Mouse (Mus musculus) embryo, embryonic 11.5 days (tissue): ENCODE results near the gene Cox8b.

Experiments used
- DNase-seq: peaks from one replicate; pipeline ENCODE4 v3.0.0-alpha.2; 2012; ENCODE audit warnings: low read depth, low spot score

The Cox8b gene

GRCm38 (mm10) chr7:140900220-140900619 lies at the start of gene Cox8b:
Cox8b (minus strand) TSS chr7:140900446.
- no peak for DNase-seq

- no peak for DNase-seq
Measured at GRCm38 (mm10) chr7:140949255-140949654, 49.0 kb upstream of the Cox8b start.

DNA sequence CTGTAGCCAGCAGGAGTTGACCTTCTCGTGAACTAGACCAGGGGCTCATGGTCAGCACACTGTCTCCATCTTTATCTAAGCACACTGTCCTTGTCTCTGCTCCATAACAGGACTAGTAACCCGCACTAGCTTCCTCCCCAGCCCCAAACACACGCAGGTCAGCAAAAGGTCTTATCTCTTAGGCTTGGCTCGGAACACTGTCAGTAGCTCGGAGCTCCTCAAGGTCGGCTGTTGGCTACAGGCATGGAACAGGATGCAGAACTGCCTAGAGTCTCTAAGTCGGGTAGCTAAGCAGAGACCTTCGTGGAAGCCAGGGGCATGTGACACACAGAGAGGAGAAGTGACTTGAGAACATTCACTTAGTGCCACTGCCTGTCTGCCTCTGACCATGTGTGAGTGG lies 47.9 kb upstream of the Cox8b start:
- no peak for DNase-seq

GRCm38 (mm10) chr7:140946980-140947379 lies 46.7 kb upstream of the Cox8b start:
- no peak for DNase-seq

GRCm38 (mm10) chr7:140946311-140946710 lies 46.1 kb upstream of the Cox8b start:
- DNase-seq = no peak

GRCm38 (mm10) chr7:140945247-140945646 lies 45.0 kb upstream of the Cox8b start:
- DNase-seq = no peak

- no peak for DNase-seq
Measured at GRCm38 (mm10) chr7:140944236-140944635, 44.0 kb upstream of the Cox8b start.

DNA sequence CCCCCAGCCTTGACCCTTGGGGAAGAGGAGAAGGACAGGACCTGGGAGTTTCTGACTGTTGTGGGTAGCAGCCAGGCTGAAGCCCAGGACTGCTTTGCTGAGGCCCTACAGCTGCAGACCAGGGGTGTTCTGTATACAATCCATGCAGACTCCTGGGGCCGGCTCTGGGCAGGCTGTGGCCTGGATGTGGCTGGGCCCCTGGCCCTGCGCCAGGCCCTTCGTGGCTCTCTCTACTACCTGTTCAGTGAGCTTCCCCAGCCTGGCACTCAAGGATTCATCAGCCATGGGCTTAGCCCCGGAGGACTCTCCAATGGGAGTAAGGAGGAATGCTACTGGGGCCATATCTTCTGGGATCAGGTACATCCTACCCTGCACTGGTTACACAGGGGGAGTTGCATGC lies 43.1 kb upstream of the Cox8b start:
- DNase-seq = no peak

- DNase-seq = no peak
Measured at GRCm38 (mm10) chr7:140942811-140943210, 42.6 kb upstream of the Cox8b start.

- no peak for DNase-seq
Measured at GRCm38 (mm10) chr7:140942341-140942740, 42.1 kb upstream of the Cox8b start.

- DNase-seq = peak; percentile 81
Measured at GRCm38 (mm10) chr7:140941222-140942051, 41.2 kb upstream of the Cox8b start, which contains the start of gene Pgghg. Pgghg (plus strand) TSS chr7:140941391.

- peak; percentile 46 for DNase-seq
Measured at GRCm38 (mm10) chr7:140939669-140940171, 39.5 kb upstream of the Cox8b start.

DNA sequence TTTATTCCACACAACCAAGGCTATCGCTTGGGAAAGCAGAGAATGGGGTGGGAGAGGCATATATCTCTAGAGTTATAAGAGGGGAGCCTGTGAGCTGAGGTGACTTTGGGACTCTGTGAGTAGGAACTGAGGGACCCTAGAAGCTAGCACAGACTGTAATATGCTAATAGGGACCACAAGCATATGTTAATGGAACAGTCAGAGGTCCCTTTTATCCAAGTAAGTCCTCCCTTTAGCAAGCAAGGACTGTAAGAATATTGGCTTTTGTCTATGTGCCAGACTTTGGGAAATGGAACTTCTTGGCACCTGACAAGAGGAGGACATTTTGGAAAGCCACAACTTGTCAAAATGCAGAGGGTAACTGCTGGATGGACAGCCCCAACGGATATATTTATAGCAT lies 38.6 kb upstream of the Cox8b start:
- DNase-seq = no peak

- DNase-seq = no peak
Measured at GRCm38 (mm10) chr7:140938436-140938835, 38.2 kb upstream of the Cox8b start.

- no peak for DNase-seq
Measured at GRCm38 (mm10) chr7:140927181-140927580, 26.9 kb upstream of the Cox8b start.

GRCm38 (mm10) chr7:140923070-140923775 lies 23.0 kb upstream of the Cox8b start:
- no peak for DNase-seq

DNA sequence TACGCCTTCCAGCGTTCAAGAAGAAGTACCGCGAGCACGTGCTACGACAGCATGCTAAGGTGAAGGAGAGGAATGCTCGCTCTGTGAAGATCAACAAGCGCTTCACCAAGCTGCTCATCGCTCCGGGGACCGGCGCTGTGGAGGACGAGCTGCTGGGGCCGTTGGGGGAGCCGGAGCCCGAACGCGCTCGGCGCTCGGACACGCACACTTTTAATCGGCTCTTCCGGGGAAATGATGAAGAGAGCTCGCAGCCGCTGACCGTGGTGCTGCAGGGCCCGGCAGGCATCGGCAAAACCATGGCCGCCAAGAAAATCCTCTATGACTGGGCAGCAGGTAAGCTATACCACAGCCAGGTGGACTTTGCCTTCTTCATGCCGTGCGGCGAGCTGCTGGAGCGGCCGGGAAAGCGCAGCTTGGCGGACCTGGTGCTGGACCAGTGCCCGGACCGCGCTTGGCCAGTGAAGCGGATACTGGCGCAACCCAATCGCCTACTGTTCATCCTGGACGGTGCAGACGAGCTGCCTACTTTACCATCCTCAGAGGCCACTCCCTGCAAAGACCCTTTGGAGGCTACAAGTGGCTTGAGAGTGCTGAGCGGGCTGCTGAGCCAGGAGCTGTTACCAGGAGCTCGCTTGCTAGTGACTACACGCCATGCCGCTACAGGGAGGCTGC lies 22.3 kb upstream of the Cox8b start:
- DNase-seq = no peak

- DNase-seq = no peak
Measured at GRCm38 (mm10) chr7:140921225-140921975, 21.2 kb upstream of the Cox8b start.

DNA sequence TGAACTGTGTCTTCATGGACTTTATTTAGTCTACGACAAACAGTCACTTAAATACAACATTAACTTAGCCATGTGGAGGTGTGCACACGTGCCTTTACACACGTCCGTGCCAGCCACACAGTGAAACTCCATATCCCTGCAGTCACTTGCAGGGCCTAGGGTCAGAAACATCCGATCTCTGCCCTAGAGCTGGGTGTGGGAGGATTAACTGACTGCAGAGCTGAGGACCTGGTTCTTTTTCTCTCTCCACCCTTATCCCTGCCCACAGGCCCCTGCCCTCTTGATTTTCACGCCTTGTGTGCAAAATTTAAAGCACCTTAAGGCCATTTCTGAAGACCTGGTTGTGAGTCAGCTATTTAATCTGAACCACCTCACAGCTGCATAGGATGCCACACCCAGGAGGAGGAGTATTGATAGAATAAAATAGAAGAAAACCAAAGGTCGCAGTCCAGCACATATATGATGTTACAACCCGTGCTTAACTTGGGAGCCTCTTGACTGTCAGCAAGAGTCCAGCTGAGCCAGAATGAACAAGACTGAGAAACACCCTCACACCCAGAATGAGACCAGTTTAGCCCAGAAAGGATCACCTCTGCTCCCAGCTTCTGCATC lies 20.3 kb upstream of the Cox8b start, which contains the start of gene Nlrp6:
Gene Nlrp6 (plus strand): TSS at position 485 of the 612 bp plus-strand sequence.
- DNase-seq = no peak

- DNase-seq = no peak
Measured at GRCm38 (mm10) chr7:140919911-140920310, 19.7 kb upstream of the Cox8b start.
